Mouse (Mus musculus): ENCODE results near the gene Atg9a. TPM values are rescaled to one million over a fixed set of nuclear protein-coding genes. Genes with fewer than 3 reads are reported as not detected.
A peak's percentile ranks its signal among the peaks of the same experiment; 100 is the strongest.

The Atg9a gene
- polyA plus RNA-seq, 1 experiment from 2014 or later = 53.6 TPM

GRCm38 (mm10) chr1:75210136-75211087 is 18.4 kb upstream of the Atg9a start, which contains the start of the genes Glb1l and Stk16:
Gene Glb1l, minus strand, starts transcription at chr1:75210813.
Gene Stk16, plus strand, starts transcription at chr1:75210838.
- WGBS = 7% methylated on average over 42 of the region's 42 CpGs
- Histone ChIP-seq H3K4me2 (replicated peaks) (peak within 1 kb of the TSS; percentile 93), H3K4me1 (replicated peaks; ENCODE audit: control insufficient read depth, insufficient read depth, low read length) (peaks cover 28% of the 10 kb centered on the region), H3K4me3 (replicated peaks; ENCODE audit: low read length) (peak within 1 kb of the TSS; percentile 79), H3K9ac (peak within 1 kb of the TSS; percentile 82), H3K27me3 (ENCODE audit: control insufficient read depth, insufficient read depth, low read length) (no peaks in the 10 kb centered on the region), H3K9me3 (ENCODE audit: control insufficient read depth, low read length) (no peaks in the 10 kb centered on the region), H3K27ac (0 out of 2 replicates have a peak within 1 kb of the TSS, but pooled peaks have one; percentile 44), H3K36me3 (replicated peaks; ENCODE audit: control insufficient read depth, insufficient read depth) (peaks cover 31% of the 10 kb centered on the region)
- peak; percentile 99 for DNase-seq (ENCODE audit: low spot score)
- ATAC-seq (ENCODE audit: low FRiP score) = peak; percentile 95

GRCm38 (mm10) chr1:75208967-75209678 is 17.1 kb upstream of the Atg9a start:
- Histone ChIP-seq H3K27me3 (ENCODE audit: control insufficient read depth, insufficient read depth, low read length) (no peaks in the 10 kb centered on the region), H3K4me1 (replicated peaks; ENCODE audit: control insufficient read depth, insufficient read depth, low read length) (peaks cover 28% of the 10 kb centered on the region), H3K4me3 (replicated peaks; ENCODE audit: low read length) (peak overlapping the region; percentile 25), H3K9me3 (ENCODE audit: control insufficient read depth, low read length) (no peaks in the 10 kb centered on the region), H3K4me2 (replicated peaks) (peak overlapping the region; percentile 93), H3K9ac (peak overlapping the region; percentile 52), H3K36me3 (replicated peaks; ENCODE audit: control insufficient read depth, insufficient read depth) (peaks cover 22% of the 10 kb centered on the region), H3K27ac (no peak overlapping the region)
- ATAC-seq (ENCODE audit: low FRiP score) (no peak), DNase-seq (ENCODE audit: low spot score) (no peak)
- 14% methylated on average over 34 of the region's 34 CpGs for WGBS

- DNase-seq (ENCODE audit: low spot score) (no peak), ATAC-seq (ENCODE audit: low FRiP score) (no peak)
- no peak overlapping the region for H3K4me3 ChIP-seq (replicated peaks; ENCODE audit: low read length)
- 90% methylated on average over 1 of the region's 1 CpGs for WGBS
- H3K4me1 ChIP-seq (replicated peaks; ENCODE audit: control insufficient read depth, insufficient read depth, low read length) = no peaks in the 10 kb centered on the region
- H3K9me3 ChIP-seq (ENCODE audit: control insufficient read depth, low read length) = no peaks in the 10 kb centered on the region
- no peak overlapping the region for H3K4me2 ChIP-seq (replicated peaks)
- no peak overlapping the region for H3K9ac ChIP-seq
- H3K36me3 ChIP-seq (replicated peaks; ENCODE audit: control insufficient read depth, insufficient read depth) = peaks cover 31% of the 10 kb centered on the region
- H3K27me3 ChIP-seq (ENCODE audit: control insufficient read depth, insufficient read depth, low read length) = no peaks in the 10 kb centered on the region
- H3K27ac ChIP-seq = no peak overlapping the region
These were observed 9.2 kb upstream of the Atg9a start for GRCm38 (mm10) chr1:75201236-75201635.

- under 1% methylated on average over 19 of the region's 19 CpGs for WGBS
- Histone ChIP-seq H3K36me3 (replicated peaks; ENCODE audit: control insufficient read depth, insufficient read depth) (peaks cover 48% of the 10 kb centered on the region), H3K4me1 (replicated peaks; ENCODE audit: control insufficient read depth, insufficient read depth, low read length) (peaks cover 26% of the 10 kb centered on the region), H3K9me3 (ENCODE audit: control insufficient read depth, low read length) (no peaks in the 10 kb centered on the region), H3K27me3 (ENCODE audit: control insufficient read depth, insufficient read depth, low read length) (no peaks in the 10 kb centered on the region), H3K9ac (peak overlapping the region; percentile 82), H3K4me2 (replicated peaks) (peak overlapping the region; percentile 99), H3K4me3 (replicated peaks; ENCODE audit: low read length) (peak overlapping the region; percentile 78), H3K27ac (peak overlapping the region; percentile 88)
- no peak for ATAC-seq (ENCODE audit: low FRiP score)
- DNase-seq (ENCODE audit: low spot score) = peak; percentile 28
These were observed 456 bp upstream of the Atg9a start for GRCm38 (mm10) chr1:75192452-75192851.

GRCm38 (mm10) chr1:75191258-75191621 is 756 bp downstream of the Atg9a start:
- peak overlapping the region; percentile 92 for H3K4me2 ChIP-seq (replicated peaks)
- DNase-seq (ENCODE audit: low spot score) = no peak
- H3K4me3 ChIP-seq (replicated peaks; ENCODE audit: low read length) = peak overlapping the region; percentile 78
- H3K36me3 ChIP-seq (replicated peaks; ENCODE audit: control insufficient read depth, insufficient read depth) = peaks cover 49% of the 10 kb centered on the region
- H3K9ac ChIP-seq = peak overlapping the region; percentile 89
- peak overlapping the region; percentile 96 for H3K27ac ChIP-seq
- no peaks in the 10 kb centered on the region for H3K9me3 ChIP-seq (ENCODE audit: control insufficient read depth, low read length)
- no peaks in the 10 kb centered on the region for H3K27me3 ChIP-seq (ENCODE audit: control insufficient read depth, insufficient read depth, low read length)
- WGBS = 43% methylated on average over 5 of the region's 5 CpGs
- ATAC-seq (ENCODE audit: low FRiP score) = no peak
- peaks cover 26% of the 10 kb centered on the region for H3K4me1 ChIP-seq (replicated peaks; ENCODE audit: control insufficient read depth, insufficient read depth, low read length)

- 0 out of 2 replicates have a peak overlapping the region, but pooled peaks have one; percentile 89 for H3K9ac ChIP-seq
These were observed 1.4 kb downstream of the Atg9a start for GRCm38 (mm10) chr1:75190577-75190976.

GRCm38 (mm10) chr1:75187914-75188483 is 4.0 kb downstream of the Atg9a start:
- Histone ChIP-seq H3K4me1 (replicated peaks; ENCODE audit: control insufficient read depth, insufficient read depth, low read length) (peaks cover 20% of the 10 kb centered on the region), H3K36me3 (replicated peaks; ENCODE audit: control insufficient read depth, insufficient read depth) (peaks cover 68% of the 10 kb centered on the region), H3K9ac (no peak overlapping the region), H3K4me2 (replicated peaks) (no peak overlapping the region), H3K27ac (no peak overlapping the region), H3K27me3 (ENCODE audit: control insufficient read depth, insufficient read depth, low read length) (no peaks in the 10 kb centered on the region), H3K4me3 (replicated peaks; ENCODE audit: low read length) (no peak overlapping the region), H3K9me3 (ENCODE audit: control insufficient read depth, low read length) (no peaks in the 10 kb centered on the region)
- WGBS = 98% methylated on average over 2 of the region's 2 CpGs
- ATAC-seq (ENCODE audit: low FRiP score) (no peak), DNase-seq (ENCODE audit: low spot score) (no peak)

More at GRCm38 (mm10) chr1:75190577-75190976, 1.4 kb downstream of the Atg9a start:
- no peak overlapping the region for H3K4me3 ChIP-seq (replicated peaks; ENCODE audit: low read length)
- no peaks in the 10 kb centered on the region for H3K9me3 ChIP-seq (ENCODE audit: control insufficient read depth, low read length)
- no peaks in the 10 kb centered on the region for H3K27me3 ChIP-seq (ENCODE audit: control insufficient read depth, insufficient read depth, low read length)
- no peak overlapping the region for H3K27ac ChIP-seq
- ATAC-seq (ENCODE audit: low FRiP score) = no peak
- 76% methylated on average over 2 of the region's 2 CpGs for WGBS
- no peak for DNase-seq (ENCODE audit: low spot score)
- peaks cover 49% of the 10 kb centered on the region for H3K36me3 ChIP-seq (replicated peaks; ENCODE audit: control insufficient read depth, insufficient read depth)
- peaks cover 26% of the 10 kb centered on the region for H3K4me1 ChIP-seq (replicated peaks; ENCODE audit: control insufficient read depth, insufficient read depth, low read length)
- H3K4me2 ChIP-seq (replicated peaks) = peak overlapping the region; percentile 92

- Histone ChIP-seq H3K4me1 (replicated peaks; ENCODE audit: control insufficient read depth, insufficient read depth, low read length) (peaks cover 13% of the 10 kb centered on the region), H3K4me3 (replicated peaks; ENCODE audit: low read length) (no peak overlapping the region), H3K36me3 (replicated peaks; ENCODE audit: control insufficient read depth, insufficient read depth) (peaks cover 77% of the 10 kb centered on the region), H3K27me3 (ENCODE audit: control insufficient read depth, insufficient read depth, low read length) (no peaks in the 10 kb centered on the region), H3K27ac (no peak overlapping the region), H3K4me2 (replicated peaks) (no peak overlapping the region), H3K9ac (no peak overlapping the region), H3K9me3 (ENCODE audit: control insufficient read depth, low read length) (no peaks in the 10 kb centered on the region)
- ATAC-seq (ENCODE audit: low FRiP score) (no peak), DNase-seq (ENCODE audit: low spot score) (no peak)
These were observed 4.9 kb downstream of the Atg9a start for GRCm38 (mm10) chr1:75187126-75187525.

- peaks cover 86% of the 10 kb centered on the region for H3K36me3 ChIP-seq (replicated peaks; ENCODE audit: control insufficient read depth, insufficient read depth)
- 93% methylated on average over 11 of the region's 11 CpGs for WGBS
- DNase-seq (ENCODE audit: low spot score) = no peak
These were observed 6.5 kb downstream of the Atg9a start for GRCm38 (mm10) chr1:75185495-75185894.

More at GRCm38 (mm10) chr1:75185495-75185894, 6.5 kb downstream of the Atg9a start:
- H3K9me3 ChIP-seq (ENCODE audit: control insufficient read depth, low read length) = no peaks in the 10 kb centered on the region
- ATAC-seq (ENCODE audit: low FRiP score) = no peak
- no peaks in the 10 kb centered on the region for H3K27me3 ChIP-seq (ENCODE audit: control insufficient read depth, insufficient read depth, low read length)
- H3K4me3 ChIP-seq (replicated peaks; ENCODE audit: low read length) = no peak overlapping the region
- H3K9ac ChIP-seq = no peak overlapping the region
- H3K27ac ChIP-seq = no peak overlapping the region
- H3K4me1 ChIP-seq (replicated peaks; ENCODE audit: control insufficient read depth, insufficient read depth, low read length) = peaks cover 6% of the 10 kb centered on the region; the same call in 1 of the 2 replicates
- no peak overlapping the region for H3K4me2 ChIP-seq (replicated peaks)
